Mouse (Mus musculus): ENCODE results near the gene Macf1. TPM values are rescaled to one million over a fixed set of nuclear protein-coding genes. Genes with fewer than 3 reads are reported as not detected.

Macf1 gene
- 100 to 1,000 TPM; 743 to 746 TPM for total RNA-seq (2023)

GRCm38 (mm10) chr4:123684260-123684659 is at the start of gene Macf1:
Macf1 (minus strand) TSS chr4:123684360.

GRCm38 (mm10) chr4:123717574-123718433 is 33.6 kb upstream of the Macf1 start, which contains the start of gene Ndufs5:
Ndufs5 (minus strand) TSS chr4:123718202.

DNA sequence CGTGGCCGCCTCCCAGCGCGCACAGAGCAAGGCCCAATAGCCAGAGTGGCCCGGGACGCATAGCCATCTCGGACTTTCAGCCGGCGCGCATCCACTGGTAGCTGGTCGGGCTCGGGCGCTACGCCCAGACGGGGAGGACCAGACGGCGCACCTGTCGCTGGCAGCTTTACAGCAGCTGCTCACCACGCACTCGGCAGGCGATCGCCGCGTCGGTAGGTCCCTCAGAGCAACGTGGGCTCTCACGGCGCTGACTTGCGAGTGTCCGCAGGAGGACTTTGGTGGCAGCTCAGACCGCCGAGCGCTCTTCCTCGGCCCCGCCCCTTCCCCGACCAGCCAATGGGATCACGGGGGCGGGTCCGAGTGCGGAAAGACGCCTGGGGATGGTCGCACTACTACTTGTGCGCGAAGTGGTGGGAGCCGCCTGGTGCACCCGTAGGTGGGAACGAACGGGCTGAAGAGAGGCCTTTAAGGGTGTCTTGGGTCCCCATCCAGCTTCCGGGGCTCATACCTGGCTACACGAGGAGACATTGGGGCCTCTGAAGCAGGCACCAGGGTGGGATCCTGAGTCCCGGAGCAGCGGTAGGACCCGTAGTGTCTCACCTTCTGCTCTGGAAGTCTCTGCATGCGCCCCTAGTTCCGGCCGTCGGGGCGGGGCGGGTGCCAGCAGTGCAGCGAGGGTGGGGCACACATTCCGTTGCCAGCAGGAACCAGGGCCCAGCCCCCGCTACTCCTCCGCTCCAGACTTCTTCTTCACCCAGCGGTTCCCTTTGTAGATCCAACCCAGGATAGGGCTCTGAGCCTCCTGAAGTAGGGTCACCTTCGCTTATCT is 341.3 kb downstream of the Macf1 start, which contains the start of gene Bmp8a:
Bmp8a (minus strand) TSS at position 611 of the 829 bp plus-strand sequence.

DNA sequence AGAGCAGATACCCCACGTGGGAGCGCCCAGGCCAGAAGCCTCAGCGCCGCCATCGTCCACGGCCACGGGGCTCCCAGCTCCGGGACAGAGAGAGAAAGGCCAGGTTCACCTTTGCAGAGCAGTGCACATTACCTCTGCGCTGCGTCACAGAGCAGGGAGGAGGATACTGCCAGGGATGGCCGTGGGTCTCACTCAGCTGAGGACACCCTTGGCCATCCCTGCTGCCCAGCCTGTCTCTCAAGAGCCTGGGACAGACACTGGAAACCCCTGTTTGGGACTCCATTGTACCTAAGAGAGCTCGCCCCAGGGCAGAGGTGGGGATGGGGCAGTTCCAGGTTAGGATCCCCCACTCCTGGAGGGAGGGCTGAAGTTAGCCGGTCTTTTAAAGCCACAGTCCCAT is 360.6 kb downstream of the Macf1 start, which contains the start of gene Oxct2a:
Oxct2a (minus strand) TSS at position 101 of the 400 bp plus-strand sequence.

Other genes starting within 250 kb of the Macf1 start
- 10 to 100 TPM; 32.4 to 38.9 TPM for gene Ndufs5, start 33.8 kb upstream of the Macf1 start, total RNA-seq (2023)
- 10 to 100 TPM; 61.1 to 67.0 TPM for gene Akirin1, start 66.0 kb upstream of the Macf1 start, total RNA-seq (2023)
- not detected for gene Rhbdl2, start 103.5 kb upstream of the Macf1 start, total RNA-seq (2023)
- gene 4933427I04Rik, start 175.3 kb upstream of the Macf1 start, total RNA-seq (2023), result under 1 TPM in 1 of 2 experiments, not detected in 1; 0.24 TPM
- 10 to 100 TPM; 18.4 to 23.4 TPM for gene Mycbp, start 220.5 kb upstream of the Macf1 start, total RNA-seq (2023)
- gene Rragc, start 233.1 kb upstream of the Macf1 start, total RNA-seq (2023), result 100 to 1,000 TPM in 1 of 2 experiments, 10 to 100 TPM in 1; 89.3 to 101 TPM
- 1 to 10 TPM in 1 of 2 experiments, not detected in 1; 2.5 TPM for gene 4930535I16Rik, start 233.7 kb upstream of the Macf1 start, total RNA-seq (2023)

Data from B cell, adult 67 days (primary cell).